Comparison of ENCODE assay signal across 8 mouse cellular contexts in the genomic region with DNA sequence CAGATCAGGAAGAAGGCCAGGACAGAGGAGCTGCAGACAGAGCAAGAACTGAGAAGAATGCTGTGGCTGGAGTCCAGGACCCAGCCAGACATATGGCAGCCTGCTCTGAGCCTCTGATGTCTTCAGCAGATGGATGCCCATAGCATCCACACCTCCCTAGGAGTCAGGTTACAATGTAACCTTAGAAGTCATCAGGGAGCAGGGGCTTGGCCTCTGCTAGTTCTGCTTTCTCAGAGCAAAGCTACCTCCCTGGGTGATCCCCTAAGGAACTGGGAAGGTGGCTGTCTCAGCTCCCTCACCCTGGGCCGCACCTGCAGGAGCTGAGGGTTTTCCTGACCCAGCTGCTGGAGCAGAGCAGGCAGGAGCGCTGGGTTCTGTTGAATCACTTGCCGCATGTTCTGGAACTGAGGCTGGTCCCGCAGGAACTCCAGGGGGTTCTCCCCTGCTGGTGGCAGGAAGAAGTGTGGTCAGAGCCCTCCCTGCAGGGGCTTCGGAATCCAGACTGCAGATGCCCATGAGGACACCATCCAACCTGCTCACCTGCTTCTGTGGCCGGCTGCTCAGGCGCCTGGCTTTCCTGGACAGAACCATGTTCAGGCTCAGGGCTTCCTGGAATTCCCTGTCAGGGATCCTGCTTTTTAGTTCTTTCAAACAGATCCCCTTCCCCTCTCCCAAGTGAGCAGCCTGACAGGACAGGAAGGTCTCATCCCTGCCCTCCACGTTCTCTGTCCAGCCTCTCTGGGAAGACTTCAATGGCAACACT. TPM values are rescaled to one million over a fixed set of nuclear protein-coding genes. Genes with fewer than 3 reads are reported as not detected.
DNase-seq lines count a peak whose midpoint lies in the region; ATAC-seq and TF ChIP-seq lines count a peak whose summit lies in the region.
"Had no signal": no experiment of that assay in that cellular context is flagged by ENCODE, and none has a peak within 500 bp of the region (broad histone marks: within the 10 kb centered on the region; RNA-seq: fewer than 3 reads in every experiment).

No protein-coding gene starts in this region.

- H3K4me3 ChIP-seq in intestine, embryonic 14.5 days (ENCODE audit: low read depth, low read length): no peak overlapping the region
- H3K4me3 ChIP-seq in intestine, postnatal 0 days (ENCODE audit: low read depth, low read length): no peak overlapping the region
- peak overlapping the region; percentile 89 for H3K4me3 ChIP-seq in liver, embryonic 13.5 days (replicated peaks)

- H3K27me3 ChIP-seq in intestine, embryonic 14.5 days (replicated peaks; ENCODE audit: control insufficient read depth, insufficient read depth, low read length): no peaks in the 10 kb centered on the region
- no peaks in the 10 kb centered on the region for H3K27me3 ChIP-seq in intestine, postnatal 0 days (replicated peaks; ENCODE audit: control insufficient read depth, insufficient read depth, low read length)
- no peaks in the 10 kb centered on the region for H3K27me3 ChIP-seq in liver, embryonic 13.5 days

- H3K4me1 ChIP-seq in intestine, embryonic 14.5 days (replicated peaks; ENCODE audit: control insufficient read depth, insufficient read depth, low read length): peaks cover 27% of the 10 kb centered on the region
- no peaks in the 10 kb centered on the region for H3K4me1 ChIP-seq in intestine, postnatal 0 days (replicated peaks; ENCODE audit: control insufficient read depth, insufficient read depth, low read length)
- peaks cover 89% of the 10 kb centered on the region for H3K4me1 ChIP-seq in liver, embryonic 13.5 days (replicated peaks)

- H3K27ac ChIP-seq in intestine, embryonic 14.5 days (ENCODE audit: low read depth): no peak overlapping the region
- H3K27ac ChIP-seq in intestine, postnatal 0 days (ENCODE audit: low read depth, low read length): no peak overlapping the region; the same call in 1 of the 2 replicates
- H3K27ac ChIP-seq in liver, embryonic 13.5 days: peak overlapping the region; percentile 98

- no peak overlapping the region for H3K9ac ChIP-seq in intestine, embryonic 14.5 days (ENCODE audit: low read length)
- no peak overlapping the region for H3K9ac ChIP-seq in intestine, postnatal 0 days (ENCODE audit: low read depth, low read length)
- peak overlapping the region; percentile 96 for H3K9ac ChIP-seq in liver, embryonic 13.5 days

- H3K4me2 ChIP-seq in intestine, embryonic 14.5 days (ENCODE audit: low read length): no peak overlapping the region
- H3K4me2 ChIP-seq in intestine, postnatal 0 days (replicated peaks; ENCODE audit: low read depth): no peak overlapping the region
- peak overlapping the region; percentile 77 for H3K4me2 ChIP-seq in liver, embryonic 13.5 days

- H3K9me3 ChIP-seq in intestine, embryonic 14.5 days (ENCODE audit: control insufficient read depth, low read length): no peaks in the 10 kb centered on the region
- H3K9me3 ChIP-seq in intestine, postnatal 0 days (ENCODE audit: control insufficient read depth): no peaks in the 10 kb centered on the region
- no peaks in the 10 kb centered on the region for H3K9me3 ChIP-seq in liver, embryonic 13.5 days (replicated peaks)

- no peak for ATAC-seq in intestine, embryonic 14.5 days (replicated peaks; ENCODE audit: low FRiP score, low TSS enrichment, low read depth)
- ATAC-seq in intestine, postnatal 0 days: no peak
- ATAC-seq in liver, embryonic 13.5 days (ENCODE audit: low read depth): no peak

- TF ChIP-seq CTCF in intestine, postnatal 0 days (IDR thresholded peaks at IDR 0.05; ENCODE audit: low read depth): no peak

- H3K36me3 ChIP-seq in intestine, embryonic 14.5 days (ENCODE audit: control insufficient read depth, insufficient read depth, low read length): peaks cover 63% of the 10 kb centered on the region
- H3K36me3 ChIP-seq in intestine, postnatal 0 days (ENCODE audit: control insufficient read depth, insufficient read depth): peaks cover 56% of the 10 kb centered on the region
- H3K36me3 ChIP-seq in liver, embryonic 13.5 days: peaks cover 72% of the 10 kb centered on the region

- 30% methylated on average over 8 of the region's 8 CpGs for WGBS in intestine, embryonic 14.5 days
- 59% methylated on average over 8 of the region's 8 CpGs for WGBS in intestine, postnatal 0 days
- WGBS in liver, embryonic 13.5 days (ENCODE audit: insufficient replicate concordance): 74% methylated on average over 8 of the region's 8 CpGs

- peak; percentile 50 for DNase-seq in intestine, embryonic 14.5 days (ENCODE audit: low spot score)
- DNase-seq in ES-CJ7 (ENCODE audit: low read depth, low spot score): peak; percentile 61
- peak; percentile 66 to 75 for DNase-seq in cerebellum, postnatal 25 days
- DNase-seq in liver, embryonic 13.5 days: no peak
- no peak for DNase-seq in layer of hippocampus, adult 9-10 months (ENCODE audit: low spot score)
- no peak for DNase-seq in left cerebral cortex, adult 11 months (ENCODE audit: low spot score)
- DNase-seq: gastrocnemius, postnatal 10 days had no signal

RNA-seq across cellular contexts. Expression of gene Rad23a, which starts 3.1 kb away (rescaled TPM):
- 126 and 129 TPM in 2 replicates for polyA plus RNA-seq in intestine, embryonic 14.5 days (2014; fragmentation: Nextera tagmentation; extraction: Ambion mirVana)
- 67.8 and 74.2 TPM in 2 replicates for polyA plus RNA-seq in intestine, postnatal 0 days (2015; fragmentation: Nextera tagmentation; extraction: Ambion mirVana)
- polyA plus RNA-seq in liver, embryonic 13.5 days (2015; fragmentation: Nextera tagmentation; extraction: Ambion mirVana): 269 and 278 TPM in 2 replicates

RNA-seq across cellular contexts. Expression of gene Gadd45gip1, which starts 6.0 kb away (rescaled TPM):
- 57.8 and 60.8 TPM in 2 replicates for polyA plus RNA-seq in intestine, embryonic 14.5 days (2014; fragmentation: Nextera tagmentation; extraction: Ambion mirVana)
- polyA plus RNA-seq in intestine, postnatal 0 days (2015; fragmentation: Nextera tagmentation; extraction: Ambion mirVana): 36.3 and 37.6 TPM in 2 replicates
- 60.6 and 63.2 TPM in 2 replicates for polyA plus RNA-seq in liver, embryonic 13.5 days (2015; fragmentation: Nextera tagmentation; extraction: Ambion mirVana)

RNA-seq across cellular contexts. Expression of gene Calr, which starts 9.4 kb away (rescaled TPM):
- 721 and 823 TPM in 2 replicates for polyA plus RNA-seq in intestine, embryonic 14.5 days (2014; fragmentation: Nextera tagmentation; extraction: Ambion mirVana)
- 474 and 507 TPM in 2 replicates for polyA plus RNA-seq in intestine, postnatal 0 days (2015; fragmentation: Nextera tagmentation; extraction: Ambion mirVana)
- 511 and 613 TPM in 2 replicates for polyA plus RNA-seq in liver, embryonic 13.5 days (2015; fragmentation: Nextera tagmentation; extraction: Ambion mirVana)

RNA-seq across cellular contexts. Expression of gene Dand5, which starts 14.7 kb away (rescaled TPM):
- 5.2 and 5.4 TPM in 2 replicates for polyA plus RNA-seq in intestine, embryonic 14.5 days (2014; fragmentation: Nextera tagmentation; extraction: Ambion mirVana)
- 1.9 and 2.2 TPM in 2 replicates for polyA plus RNA-seq in intestine, postnatal 0 days (2015; fragmentation: Nextera tagmentation; extraction: Ambion mirVana)
- 3.3 and 3.7 TPM in 2 replicates for polyA plus RNA-seq in liver, embryonic 13.5 days (2015; fragmentation: Nextera tagmentation; extraction: Ambion mirVana)

RNA-seq across cellular contexts. Expression of gene Farsa, which starts 19.5 kb away (rescaled TPM):
- polyA plus RNA-seq in intestine, embryonic 14.5 days (2014; fragmentation: Nextera tagmentation; extraction: Ambion mirVana): 89.0 TPM in 2 replicates
- 27.3 and 28.3 TPM in 2 replicates for polyA plus RNA-seq in intestine, postnatal 0 days (2015; fragmentation: Nextera tagmentation; extraction: Ambion mirVana)
- 82.3 and 83.1 TPM in 2 replicates for polyA plus RNA-seq in liver, embryonic 13.5 days (2015; fragmentation: Nextera tagmentation; extraction: Ambion mirVana)

Comparison
In these comparisons a context has a peak if more than half of its experiments do, and no peak if none do; other contexts are left out.
1. DNase-seq: peak in intestine, embryonic 14.5 days (single experiment), ES-CJ7 (single experiment) and cerebellum, postnatal 25 days (2 of 2); none in liver, embryonic 13.5 days (single experiment), layer of hippocampus, adult 9-10 months (single experiment) and left cerebral cortex, adult 11 months (single experiment).